Mouse (Mus musculus): Measurements from ENCODE around the gene Gm11214. TPM values are rescaled to one million over a fixed set of nuclear protein-coding genes. Genes with fewer than 3 reads are reported as not detected.

Gm11214 gene
- not detected in 2 replicates for polyA plus RNA-seq (2015; fragmentation: Nextera tagmentation; extraction: Ambion mirVana)

DNA sequence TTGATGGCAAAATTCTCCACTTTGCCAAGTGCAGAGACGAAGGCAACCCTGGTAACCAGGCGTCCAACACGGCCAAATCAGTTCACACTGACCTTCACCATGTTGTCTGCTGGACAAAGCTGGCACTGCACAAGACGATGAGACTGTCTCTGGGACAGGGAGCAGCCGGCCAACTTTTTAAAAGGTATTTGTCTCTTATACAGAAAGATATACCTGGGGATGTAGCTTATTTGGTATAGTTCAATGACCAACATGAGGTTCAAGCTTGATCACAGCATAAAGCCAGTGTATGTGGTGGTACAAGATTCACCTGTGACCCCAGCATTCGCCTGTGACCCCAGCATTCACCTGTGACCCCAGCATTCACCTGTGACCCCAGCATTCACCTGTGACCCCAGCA lies at the start of gene Gm11214:
Gene Gm11214 (minus strand): TSS at position 101 of the 400 bp plus-strand sequence.
- no peak for DNase-seq (ENCODE audit: low spot score)

DNA sequence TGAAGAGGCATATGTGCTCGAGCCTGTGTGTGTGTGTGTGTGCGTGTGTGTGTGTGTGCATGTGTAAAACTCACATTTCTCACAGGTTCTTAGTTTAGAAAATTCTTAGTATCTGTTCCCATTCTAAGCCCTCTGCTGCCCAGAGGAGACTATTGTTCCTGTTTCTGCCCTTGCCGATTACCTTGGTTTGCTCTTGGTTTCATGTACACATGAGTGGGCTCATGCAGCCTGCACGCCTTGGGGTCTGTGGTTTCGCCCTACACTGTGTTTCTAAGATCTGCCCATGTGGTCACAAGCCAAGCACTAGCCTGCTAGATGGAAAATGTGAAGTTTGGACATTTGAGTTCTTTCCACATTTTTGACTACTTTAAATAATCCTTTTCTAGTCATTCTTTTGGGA lies 48.7 kb upstream of the Gm11214 start:
- no peak for DNase-seq (ENCODE audit: low spot score)

DNA sequence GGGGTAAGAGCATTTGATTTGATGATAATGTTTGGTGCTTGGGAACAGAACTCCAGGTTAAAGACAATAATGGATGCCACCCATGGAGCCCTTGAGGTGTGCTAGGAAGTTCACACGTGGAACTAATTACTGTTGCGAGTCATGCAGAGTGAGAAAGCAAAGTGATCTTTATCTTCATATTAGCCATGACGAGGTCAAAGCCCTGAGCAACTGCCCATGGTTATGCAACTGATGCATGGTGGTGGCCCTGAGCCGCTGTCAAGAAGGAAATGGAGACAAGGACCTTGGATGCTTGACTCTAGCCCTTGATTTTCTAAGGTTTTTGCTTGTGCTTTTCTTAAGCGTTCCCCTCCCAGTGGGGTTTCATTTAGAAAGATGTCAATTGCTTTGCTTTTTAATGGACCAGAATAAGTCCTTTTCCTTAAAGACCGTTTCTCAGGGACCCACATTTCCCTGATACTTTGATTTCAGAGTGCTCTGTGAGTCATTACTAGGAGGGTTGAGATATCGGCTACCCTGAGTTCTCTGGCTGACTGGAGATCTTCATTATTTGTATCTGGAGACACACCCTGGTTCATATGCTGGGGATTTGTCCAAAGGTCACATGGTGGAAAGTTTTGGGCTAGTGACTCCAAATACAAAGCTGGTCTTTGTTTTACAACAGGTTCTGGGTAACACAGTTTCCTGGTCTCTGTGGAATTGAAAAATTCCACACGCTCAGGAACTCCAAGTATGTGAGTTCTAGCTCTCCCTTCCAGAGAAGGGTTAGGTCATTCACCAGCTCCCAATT lies 47.4 kb upstream of the Gm11214 start:
- no peak for DNase-seq (ENCODE audit: low spot score)

DNA sequence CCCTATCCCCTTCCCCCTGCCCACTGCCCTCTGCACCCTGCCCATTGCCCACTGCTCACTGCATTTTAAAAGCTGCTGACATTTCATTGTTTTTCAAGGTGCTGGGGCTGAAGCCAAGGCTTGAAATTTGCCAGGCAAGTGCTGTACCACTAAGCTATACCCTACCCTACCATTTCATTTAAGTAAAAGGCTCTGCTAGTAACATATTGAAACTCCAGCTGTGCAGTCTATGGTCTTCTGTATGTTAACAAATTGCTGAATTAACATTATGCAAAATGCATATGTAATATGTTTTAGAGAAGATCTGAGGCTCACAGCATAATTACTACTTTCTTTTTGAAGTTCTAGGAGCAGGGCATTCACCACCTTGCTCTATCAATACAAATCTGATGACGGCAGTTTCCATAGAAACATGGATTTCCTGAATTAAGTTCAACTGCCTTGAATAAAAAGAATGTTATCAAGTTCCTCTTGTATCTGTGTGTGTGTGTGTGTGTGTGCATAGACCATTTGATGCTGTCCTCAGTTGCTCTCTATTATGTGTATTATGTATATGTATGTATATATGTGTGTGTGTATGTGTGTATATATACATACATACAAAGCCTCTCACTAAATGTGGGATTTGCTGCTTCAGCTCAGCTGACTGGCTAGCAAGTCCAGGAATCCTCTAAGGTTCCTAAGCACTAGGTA lies 43.2 kb upstream of the Gm11214 start:
- DNase-seq (ENCODE audit: low spot score) = no peak

DNA sequence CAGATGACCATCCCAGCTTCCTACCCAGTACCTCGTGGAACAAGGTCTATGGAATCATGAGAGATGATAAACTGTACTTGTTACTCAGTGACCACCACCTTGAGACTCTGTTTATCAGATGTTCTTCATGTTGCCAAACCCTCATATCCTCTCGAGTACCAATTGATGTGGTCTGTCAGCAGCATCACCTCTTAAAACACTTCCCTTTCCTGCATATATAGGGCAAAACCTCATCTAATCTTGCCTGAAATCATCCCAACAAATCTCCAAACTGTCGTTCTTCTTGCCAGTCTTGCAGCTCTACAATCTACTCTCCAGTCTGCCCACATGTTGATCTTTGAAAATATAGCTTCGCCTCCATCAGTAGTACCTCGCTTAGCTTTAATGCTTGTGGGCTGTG lies 41.1 kb upstream of the Gm11214 start:
- peak; percentile 13 for DNase-seq (ENCODE audit: low spot score)

DNA sequence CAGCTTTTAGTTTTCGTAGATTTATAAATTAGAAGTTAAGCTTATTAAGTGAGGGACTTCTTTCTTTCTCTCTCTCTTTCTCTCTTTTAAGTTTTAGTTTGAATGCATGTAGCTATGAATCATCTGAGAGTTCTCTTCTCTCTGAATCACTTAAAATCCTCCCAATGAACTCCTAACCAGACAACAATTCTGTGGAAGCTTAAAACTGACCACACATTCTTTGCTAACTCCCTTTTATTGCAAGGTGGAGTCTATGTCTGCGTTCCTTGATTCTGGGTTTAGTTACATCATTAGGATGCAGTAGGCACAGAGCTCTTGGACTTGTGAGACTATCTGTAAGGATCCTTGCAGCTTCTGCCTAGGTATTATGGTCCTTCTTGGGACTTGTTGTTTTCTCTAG lies 40.5 kb upstream of the Gm11214 start:
- no peak for DNase-seq (ENCODE audit: low spot score)

DNA sequence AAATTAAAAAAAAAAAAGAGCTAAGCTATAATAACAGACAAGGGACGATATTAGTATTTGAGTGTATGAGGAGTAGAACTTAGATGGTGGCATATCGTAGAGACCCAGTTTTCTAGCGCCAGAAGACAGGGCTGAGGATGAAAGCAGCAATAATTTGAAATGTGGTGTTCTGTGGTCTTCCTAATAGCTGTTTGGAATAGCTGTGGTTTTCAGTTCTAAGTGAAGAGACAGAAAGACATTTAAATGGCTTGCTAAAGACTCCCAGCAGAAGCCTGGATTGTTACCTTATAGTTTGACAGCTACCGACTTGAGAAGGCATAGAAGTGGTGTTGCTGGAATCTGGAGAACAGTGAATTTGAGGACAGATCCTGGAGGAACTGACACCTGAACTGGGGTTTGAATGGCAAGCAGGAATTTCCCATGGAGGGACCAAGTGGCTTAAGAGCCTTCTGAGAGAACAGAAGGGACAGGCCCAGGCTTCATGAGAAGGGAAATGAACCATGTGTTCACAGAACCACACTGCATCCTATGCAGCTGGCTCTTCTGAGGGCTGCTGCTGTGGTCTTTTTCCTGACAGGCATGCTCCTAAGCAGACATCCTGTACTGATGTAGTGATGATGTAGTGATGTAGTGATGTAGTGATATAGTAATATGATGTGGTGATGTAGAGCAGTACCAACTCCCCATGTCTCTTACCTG lies 39.0 kb upstream of the Gm11214 start:
- peak; percentile 24 for DNase-seq (ENCODE audit: low spot score)

DNA sequence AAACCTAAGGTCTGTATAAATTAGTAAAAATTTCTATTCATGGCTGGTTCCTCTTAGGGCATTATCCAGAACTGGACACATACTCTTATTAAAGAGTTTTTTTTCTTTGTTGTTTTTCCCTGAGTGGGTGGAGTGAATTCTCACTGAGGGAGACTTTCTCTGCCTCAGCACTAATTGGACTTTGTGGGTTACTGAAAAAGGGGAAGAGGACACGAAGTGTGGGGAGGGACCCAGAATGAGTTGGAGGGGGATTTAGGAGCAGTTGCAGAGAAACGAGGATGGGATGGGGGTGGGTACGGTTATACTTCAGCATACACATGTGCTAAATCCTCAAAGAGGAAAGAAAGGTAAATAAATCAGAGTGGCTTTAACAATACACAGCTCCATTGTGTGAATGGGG lies 36.6 kb upstream of the Gm11214 start:
- DNase-seq (ENCODE audit: low spot score) = no peak

DNA sequence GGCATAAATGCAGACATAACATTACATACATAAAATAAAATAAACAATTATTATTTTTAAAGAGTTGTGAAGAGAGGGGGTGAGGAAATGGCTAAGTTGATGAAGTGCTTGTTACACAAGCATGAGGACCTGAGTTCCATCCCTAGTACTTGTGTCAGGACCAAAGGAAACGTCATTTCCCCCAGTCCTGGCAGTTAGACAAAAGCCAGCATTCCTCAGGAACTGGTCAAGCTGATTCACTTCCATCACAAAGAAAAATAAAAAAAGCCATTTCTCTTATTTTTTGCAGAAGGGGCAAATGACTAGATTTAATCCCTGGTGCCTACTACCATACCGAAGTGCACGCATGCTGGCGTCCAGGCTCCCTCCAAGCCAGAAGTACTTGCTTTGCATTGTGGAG lies 33.7 kb upstream of the Gm11214 start:
- DNase-seq (ENCODE audit: low spot score) = no peak

DNA sequence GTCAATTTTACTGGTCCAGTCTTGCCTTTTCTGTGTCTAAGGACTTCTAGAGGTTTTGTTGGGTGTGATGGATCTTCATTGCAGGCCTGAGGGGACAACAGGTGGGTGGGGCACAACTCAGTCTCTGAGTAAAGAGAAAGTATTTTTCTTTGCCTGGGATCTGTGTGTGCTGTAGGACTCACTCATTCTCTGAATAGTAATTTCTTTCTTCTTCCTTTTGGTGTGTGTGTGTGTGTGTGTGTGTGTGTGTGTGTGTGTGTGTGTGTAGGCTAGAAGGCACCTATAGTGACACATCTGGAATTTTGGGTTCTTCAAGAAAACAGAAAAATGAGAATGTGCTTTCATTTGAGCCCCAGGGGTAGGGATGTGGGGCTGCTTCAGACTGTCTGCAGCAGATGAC lies 29.2 kb upstream of the Gm11214 start:
- DNase-seq (ENCODE audit: low spot score) = no peak

DNA sequence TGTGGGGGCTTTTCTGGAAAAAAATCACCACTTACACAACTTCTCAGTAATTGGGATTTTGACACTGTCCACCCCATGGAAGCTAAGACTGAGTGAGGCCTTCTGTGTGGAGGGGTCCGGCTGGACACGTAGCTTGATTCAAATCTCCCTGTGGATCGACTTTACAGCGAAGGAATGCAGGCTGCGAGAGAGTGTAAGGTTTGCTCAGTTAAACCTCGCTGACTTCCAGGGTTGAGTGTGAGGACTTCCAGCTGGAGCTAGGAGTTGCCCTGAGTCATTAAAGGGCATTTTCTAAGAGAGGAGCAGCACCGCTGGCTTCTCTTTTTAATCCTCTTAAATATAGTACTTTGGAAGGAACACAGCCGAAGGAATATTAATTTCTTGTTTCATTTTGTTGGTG lies 24.2 kb upstream of the Gm11214 start:
- DNase-seq (ENCODE audit: low spot score) = no peak

DNA sequence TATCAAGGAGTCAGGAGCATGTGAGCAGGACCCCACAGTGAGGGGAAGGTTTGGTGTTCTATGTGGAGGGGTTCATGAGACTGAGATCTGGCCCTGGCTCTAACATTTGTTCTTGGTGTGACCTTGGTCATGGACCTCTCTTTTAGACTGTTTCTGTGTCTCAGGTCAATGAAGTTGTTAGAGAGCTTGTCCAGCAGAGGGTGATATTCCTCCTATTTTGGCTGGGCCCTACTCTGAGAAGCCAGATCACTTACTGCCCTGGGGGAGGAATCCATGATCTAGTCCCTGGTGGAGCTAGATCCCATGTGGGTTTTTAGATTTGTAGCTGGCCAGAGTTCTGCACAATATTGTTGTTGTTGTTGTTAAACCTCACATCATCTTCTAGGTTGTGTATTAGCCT lies 23.0 kb upstream of the Gm11214 start:
- DNase-seq (ENCODE audit: low spot score) = peak; percentile 38

DNA sequence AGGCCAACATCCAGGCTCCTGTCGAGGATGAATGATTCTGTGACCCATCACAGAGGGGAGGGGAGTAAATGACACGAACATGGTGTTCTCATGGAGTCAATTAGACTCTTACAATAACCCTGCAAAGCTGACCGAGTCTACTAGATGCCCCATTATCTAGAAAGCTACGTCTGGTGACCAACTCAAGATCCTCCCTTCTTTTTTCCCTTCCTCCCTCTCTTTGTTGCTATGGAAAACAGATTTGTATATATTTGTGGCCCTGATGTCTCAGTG lies 22.0 kb upstream of the Gm11214 start:
- no peak for DNase-seq (ENCODE audit: low spot score)

DNA sequence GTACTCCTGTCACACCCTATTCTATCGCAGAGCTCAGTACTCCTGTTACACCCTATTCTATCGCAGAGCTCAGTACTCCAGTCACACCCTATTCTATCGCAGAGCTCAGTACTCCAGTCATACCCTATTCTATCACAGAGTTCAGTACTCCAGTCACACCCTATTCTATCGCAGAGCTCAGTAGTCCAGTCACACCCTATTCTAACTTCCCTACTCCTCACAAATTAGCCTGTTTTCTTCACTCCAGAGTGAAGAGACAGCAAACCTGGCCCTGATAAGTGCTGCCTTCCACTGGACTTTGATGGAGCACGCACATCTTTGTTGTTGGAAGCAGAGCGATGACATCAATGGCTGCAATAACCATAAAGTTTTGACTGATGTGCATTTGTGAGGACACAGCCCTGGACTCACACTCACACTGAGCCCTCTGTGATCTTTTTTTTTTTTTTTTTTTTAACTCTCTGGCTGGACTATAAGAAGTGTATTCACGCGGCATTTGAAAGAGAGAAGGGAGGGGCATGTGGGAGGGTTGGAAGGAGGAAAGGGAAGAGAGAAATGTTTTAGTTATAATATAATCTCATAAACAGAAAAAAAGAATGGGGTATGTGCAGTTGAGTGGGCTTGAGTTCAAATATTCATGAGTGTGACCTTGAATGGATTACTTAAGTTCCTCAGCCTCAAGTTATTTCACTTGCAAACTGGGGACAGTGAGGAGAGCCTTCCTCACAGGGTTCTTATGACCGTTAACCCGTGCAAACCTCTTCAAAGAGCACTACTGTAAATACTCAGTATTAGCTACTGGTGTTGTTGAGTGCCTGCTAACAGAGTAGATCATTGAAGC lies 21.5 kb upstream of the Gm11214 start:
- DNase-seq (ENCODE audit: low spot score) = no peak

DNA sequence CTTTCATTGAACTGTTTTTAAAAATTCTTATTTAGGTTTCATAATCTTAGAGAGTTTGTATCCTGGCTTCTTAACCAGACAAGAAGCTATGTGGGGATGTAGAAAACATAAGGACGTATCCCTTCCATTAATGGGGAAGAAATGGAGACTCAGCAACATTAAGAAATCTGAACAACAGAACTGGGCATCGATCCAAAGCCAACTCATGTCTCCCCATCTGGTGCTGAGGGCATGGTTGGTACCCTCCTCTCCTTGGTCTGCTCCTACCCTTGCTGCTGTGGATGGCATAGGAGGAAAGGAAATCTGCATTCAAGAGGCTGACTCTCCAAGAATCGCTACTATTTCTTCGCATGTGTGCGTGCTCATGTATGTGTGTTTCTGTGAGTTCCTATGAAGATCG lies 20.5 kb upstream of the Gm11214 start:
- DNase-seq (ENCODE audit: low spot score) = no peak

DNA sequence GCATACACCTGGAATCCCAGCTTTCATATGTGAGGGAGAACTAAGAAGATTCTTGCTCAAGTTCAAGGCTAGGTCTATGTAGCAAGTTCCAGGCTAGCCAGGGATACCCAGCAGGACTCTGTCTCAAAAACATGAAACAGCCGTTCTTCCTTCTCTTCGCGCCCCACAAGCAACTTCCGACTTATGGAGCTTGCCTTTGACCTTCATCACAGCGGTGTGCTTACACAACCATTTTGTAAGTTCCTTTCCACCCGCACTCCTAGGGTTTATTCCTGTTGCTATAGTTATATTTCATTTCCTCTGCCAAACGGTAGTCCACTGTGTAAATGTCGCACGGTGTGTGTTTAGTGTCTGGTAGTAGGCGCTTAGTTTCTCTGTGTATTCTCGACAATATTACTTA lies 19.9 kb upstream of the Gm11214 start:
- no peak for DNase-seq (ENCODE audit: low spot score)

DNA sequence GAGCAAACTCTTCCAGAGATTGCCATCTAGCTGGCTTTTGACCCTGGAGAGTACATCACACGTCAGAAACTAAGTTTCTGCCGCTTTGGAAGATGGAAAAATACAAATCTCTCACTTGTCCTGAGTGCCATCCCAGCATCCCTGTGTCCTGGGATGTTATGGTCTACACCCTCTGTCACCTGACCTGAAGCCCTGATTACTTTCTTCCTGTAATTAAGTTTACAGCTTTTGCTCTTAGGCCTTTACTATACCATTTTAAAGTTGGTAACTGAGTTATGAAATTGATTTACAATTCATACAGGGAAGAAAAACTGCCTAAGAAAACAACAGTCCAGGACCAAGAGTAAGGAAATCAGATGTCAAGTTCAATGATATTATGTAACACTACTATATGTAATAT lies 19.3 kb upstream of the Gm11214 start:
- no peak for DNase-seq (ENCODE audit: low spot score)

DNA sequence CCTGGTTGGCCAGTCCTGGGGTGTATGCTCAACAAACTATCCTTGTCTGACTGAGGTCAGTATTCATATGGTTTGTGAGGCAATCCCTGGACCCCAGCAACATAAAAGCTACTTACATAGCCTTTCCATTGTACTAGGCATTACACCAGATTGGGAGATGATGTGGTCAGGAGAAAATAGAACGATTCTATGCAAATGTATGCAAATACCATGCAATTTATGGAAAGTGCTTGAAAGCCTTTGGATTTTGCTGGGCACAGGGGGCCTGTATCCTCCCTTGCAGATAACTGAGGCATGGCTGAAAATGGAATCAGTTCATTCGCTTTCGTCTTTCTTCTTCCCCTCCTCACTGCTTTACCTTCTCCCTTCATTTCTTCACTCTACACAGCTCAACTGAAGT lies 18.4 kb upstream of the Gm11214 start:
- DNase-seq (ENCODE audit: low spot score) = no peak

DNA sequence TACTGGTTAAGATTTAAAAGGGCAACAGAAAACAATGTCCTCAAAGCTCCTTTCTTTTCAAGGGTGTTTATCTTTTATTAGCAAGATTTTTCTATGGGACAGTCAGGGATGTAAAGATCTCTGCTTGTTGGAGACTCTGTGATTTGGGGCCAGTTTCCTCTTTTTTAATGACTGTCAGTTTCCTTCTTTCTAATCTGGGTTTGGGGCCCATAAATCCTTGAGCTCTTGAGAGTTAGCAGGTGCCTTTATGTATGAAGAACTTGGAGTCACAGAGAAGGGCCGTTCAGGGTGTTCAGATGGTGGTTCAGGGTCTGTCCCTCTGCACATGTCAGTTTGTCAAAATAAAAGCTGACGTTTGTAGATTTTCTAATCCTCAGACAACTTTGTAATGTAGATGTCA lies 11.9 kb upstream of the Gm11214 start:
- no peak for DNase-seq (ENCODE audit: low spot score)

DNA sequence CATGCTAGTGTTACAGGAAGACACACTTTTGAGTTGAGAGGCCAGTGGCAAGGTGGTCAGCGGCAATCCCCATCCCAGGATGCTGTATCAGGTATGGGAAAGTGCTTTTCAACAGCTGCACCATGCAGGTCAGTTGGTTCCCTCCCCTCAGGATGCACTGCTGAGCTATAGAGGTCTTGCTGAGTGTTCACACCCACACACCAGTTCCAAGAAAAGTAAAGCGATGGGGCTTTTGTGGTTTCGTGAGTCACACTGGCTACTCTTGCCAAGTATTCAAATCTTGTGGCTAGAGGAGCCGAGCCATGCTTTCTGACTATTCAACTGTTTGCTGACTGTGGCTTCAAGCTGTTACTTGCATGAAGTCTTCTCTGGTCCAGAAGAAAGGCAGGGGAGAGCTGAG lies 5.1 kb upstream of the Gm11214 start:
- DNase-seq (ENCODE audit: low spot score) = peak; percentile 4

DNA sequence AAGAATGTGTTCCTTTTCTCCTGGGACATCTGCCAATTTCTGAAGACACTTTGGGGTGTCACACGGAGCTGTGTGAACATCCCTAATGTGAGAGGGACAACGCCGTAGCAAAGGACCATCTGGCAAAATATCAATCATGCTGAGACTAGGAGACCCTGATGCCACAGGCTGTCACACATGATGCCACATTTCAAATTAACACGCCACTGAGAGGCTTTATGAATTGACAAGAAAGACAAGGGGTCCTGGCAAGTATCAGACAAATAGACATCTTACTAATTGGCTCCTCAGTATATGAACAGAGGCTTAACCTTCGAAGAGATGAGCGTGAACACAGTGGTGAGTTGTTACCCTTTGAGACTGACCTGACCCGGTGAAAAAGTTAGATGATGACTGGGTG lies 2.6 kb upstream of the Gm11214 start:
- no peak for DNase-seq (ENCODE audit: low spot score)

DNA sequence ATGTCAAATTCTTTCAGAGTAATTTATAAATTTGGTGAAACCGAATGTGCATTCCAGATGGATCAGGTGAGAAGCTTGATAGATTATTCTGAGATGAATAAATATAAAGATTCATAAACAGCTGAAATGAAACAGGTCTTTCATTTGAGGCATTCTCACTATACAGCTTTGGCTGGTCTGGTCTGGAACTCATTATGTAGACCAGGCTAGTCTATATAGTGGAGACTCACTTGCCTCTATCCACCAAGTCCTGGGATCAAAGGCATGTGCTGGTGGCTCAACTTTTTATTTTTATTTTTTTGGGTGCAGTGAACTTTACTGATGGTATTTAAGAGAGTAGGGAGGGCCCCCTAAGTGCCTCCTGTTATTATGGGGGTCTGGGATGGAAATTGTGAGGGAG lies 1.3 kb downstream of the Gm11214 start:
- DNase-seq (ENCODE audit: low spot score) = no peak

Measured in thymus, postnatal 0 days (tissue).